In genomic region chr8:46750000-46750399, GRCm38 (mm10) we compare ENCODE assay signal across 15 mouse cellular contexts. TPM values are rescaled to one million over a fixed set of nuclear protein-coding genes. Genes with fewer than 3 reads are reported as not detected.
DNase-seq lines count a peak whose midpoint lies in the region; ATAC-seq and TF ChIP-seq lines count a peak whose summit lies in the region.
"Had no signal": no experiment of that assay in that cellular context is flagged by ENCODE, and none has a peak within 500 bp of the region (broad histone marks: within the 10 kb centered on the region; RNA-seq: fewer than 3 reads in every experiment).

No protein-coding gene starts in this region.

- no peak for ATAC-seq in lung, embryonic 15.5 days (ENCODE audit: borderline replicate concordance, extremely low read depth, low FRiP score, low TSS enrichment)
- ATAC-seq: forebrain, postnatal 0 days had no signal

- H3K4me1 ChIP-seq in heart, embryonic 10.5 days, result peaks cover 8% of the 10 kb centered on the region; the same call in 1 of the 2 replicates
- H3K4me1 ChIP-seq in lung, embryonic 15.5 days, result peaks cover 49% of the 10 kb centered on the region
- H3K4me1 ChIP-seq in heart, adult 2 months (ENCODE audit: control insufficient read depth, insufficient read depth, low read length), result peaks cover 30% of the 10 kb centered on the region

- no peaks in the 10 kb centered on the region for H3K36me3 ChIP-seq in heart, embryonic 10.5 days
- no peaks in the 10 kb centered on the region for H3K36me3 ChIP-seq in lung, embryonic 15.5 days
- H3K36me3 ChIP-seq in heart, adult 2 months (ENCODE audit: control insufficient read depth, insufficient read depth, low read length), result peaks cover 30% of the 10 kb centered on the region
- H3K36me3 ChIP-seq: hindbrain, embryonic 12.5 days; neural tube, embryonic 15.5 days had no signal

- intact Hi-C loops in heart, postnatal 25 days (cut with DNase I), result no loop called here
- intact Hi-C loops in heart, adult 2 months (cut with DNase I), result no loop called here

- no peak overlapping the region for H3K4me3 ChIP-seq in heart, embryonic 10.5 days
- no peak overlapping the region for H3K4me3 ChIP-seq in lung, embryonic 15.5 days
- no peak overlapping the region for H3K4me3 ChIP-seq in heart, adult 2 months
- H3K4me3 ChIP-seq: hindbrain, embryonic 12.5 days; neural tube, embryonic 15.5 days had no signal

- H3K9me3 ChIP-seq in heart, embryonic 10.5 days, result no peaks in the 10 kb centered on the region
- H3K9me3 ChIP-seq in lung, embryonic 15.5 days, result no peaks in the 10 kb centered on the region
- H3K9me3 ChIP-seq: hindbrain, embryonic 12.5 days; neural tube, embryonic 15.5 days had no signal

- H3K4me2 ChIP-seq in lung, embryonic 15.5 days, result peak overlapping the region; percentile 26
- H3K4me2 ChIP-seq: hindbrain, embryonic 12.5 days; neural tube, embryonic 15.5 days had no signal

- DNase-seq in heart, embryonic 10.5 days (ENCODE audit: low spot score), result peak; percentile 35
- no peak for DNase-seq in heart, postnatal 25 days (ENCODE audit: low spot score)
- no peak for DNase-seq in lung, postnatal 4 days
- DNase-seq in cerebellum, adult 18-20 months, result peak; percentile 47 to 59
- peak; percentile 47 to 72 for DNase-seq in cerebellum, postnatal 25 days
- DNase-seq in frontal cortex, adult 2 months (ENCODE audit: extremely low spot score in 1 of 2, low spot score in 1 of 2), result no peak
- DNase-seq in heart, adult 2 months, result no peak
- DNase-seq: forebrain, postnatal 0 days; gastrocnemius, postnatal 25 days; kidney, adult 11 months; kidney, postnatal 36 days; thymus, postnatal 14 days had no signal

- no peaks in the 10 kb centered on the region for H3K27me3 ChIP-seq in heart, embryonic 10.5 days (ENCODE audit: insufficient read depth, poor library complexity, severe bottlenecking)
- no peaks in the 10 kb centered on the region for H3K27me3 ChIP-seq in lung, embryonic 15.5 days
- no peaks in the 10 kb centered on the region for H3K27me3 ChIP-seq in heart, adult 2 months (ENCODE audit: control insufficient read depth, insufficient read depth, low read length)
- H3K27me3 ChIP-seq: hindbrain, embryonic 12.5 days; neural tube, embryonic 15.5 days had no signal

- H3K27ac ChIP-seq in heart, embryonic 10.5 days, result no peak overlapping the region
- H3K27ac ChIP-seq in lung, embryonic 15.5 days, result peak overlapping the region; percentile 82
- H3K27ac ChIP-seq in heart, adult 2 months, result no peak overlapping the region
- H3K27ac ChIP-seq: hindbrain, embryonic 12.5 days had no signal

- WGBS in heart, embryonic 10.5 days, result 75% methylated on average over 5 of the region's 5 CpGs
- 67% methylated on average over 5 of the region's 5 CpGs for WGBS in lung, embryonic 15.5 days
- WGBS in heart, adult 2 months, result 83% methylated on average over 5 of the region's 5 CpGs

- TF ChIP-seq POLR2A in heart, adult 2 months (IDR thresholded peaks at IDR 0.05; ENCODE audit: insufficient read depth, low read depth, low read length), result no peak

- TF ChIP-seq EP300 in heart, adult 2 months (IDR thresholded peaks at IDR 0.05; ENCODE audit: insufficient read depth, low read depth, low read length), result no peak

- TF ChIP-seq CTCF in heart, adult 2 months (IDR thresholded peaks at IDR 0.05), result no peak

- H3K79me2 ChIP-seq in heart, adult 2 months (replicated peaks; ENCODE audit: control insufficient read depth, insufficient read depth, low read length), result peaks cover 27% of the 10 kb centered on the region

- H3K9ac ChIP-seq in lung, embryonic 15.5 days, result no peak overlapping the region
- H3K9ac ChIP-seq in heart, adult 2 months (ENCODE audit: low read depth, low read length), result no peak overlapping the region
- H3K9ac ChIP-seq: forebrain, postnatal 0 days; hindbrain, embryonic 12.5 days; neural tube, embryonic 15.5 days had no signal

RNA-seq across cellular contexts. Expression of gene Irf2, which starts 10.5 kb away (rescaled TPM):
- polyA plus RNA-seq in heart, embryonic 10.5 days (2016; fragmentation: Nextera tagmentation; extraction: Ambion mirVana), result 8.9 and 10.9 TPM in 2 replicates
- 10 to 100 TPM; 40.4 to 45.4 TPM for total RNA-seq in heart, postnatal 25 days (2021)
- 30.2 and 33.7 TPM in 2 replicates for polyA plus RNA-seq in lung, embryonic 15.5 days (2015; fragmentation: Nextera tagmentation; extraction: Ambion mirVana)
- 27.9 and 28.1 TPM in 2 replicates for polyA plus RNA-seq in frontal cortex, adult 2 months (2012; rRNA removed)
- total RNA-seq in heart, adult 2 months (2021), result 10 to 100 TPM; 31.8 to 35.9 TPM
- 10.3 TPM in 2 replicates for polyA plus RNA-seq in heart, adult 2 months (2012; rRNA removed)

Comparison
In these comparisons a context has a peak if more than half of its experiments do, and no peak if none do; other contexts are left out.
1. DNase-seq: peak in heart, embryonic 10.5 days (single experiment), cerebellum, adult 18-20 months (2 of 2) and cerebellum, postnatal 25 days (2 of 2); none in heart, postnatal 25 days (single experiment), lung, postnatal 4 days (0 of 2), frontal cortex, adult 2 months (0 of 2) and heart, adult 2 months (0 of 2).